Mouse (Mus musculus) hindbrain, embryonic 14.5 days (tissue): Measurements from ENCODE around the gene Kctd10. TPM values are rescaled to one million over a fixed set of nuclear protein-coding genes. Genes with fewer than 3 reads are reported as not detected.

Source experiments
- ATAC-seq: fragments of 200-750 bp; cut with Nextera tagmentation; 2 replicates; pipeline ENCODE4 v1.8.0; 2017; ENCODE audit warnings: moderate number of reproducible peaks, mild to moderate bottlenecking, moderate TSS enrichment, moderate library complexity; ENCODE audit not compliant: low FRiP score
- DNase-seq: peaks from one replicate; pipeline ENCODE4 v3.0.0-alpha.2; 2015; ENCODE audit warnings: low spot score
- H3K27ac ChIP-seq: fragments of 300-500 bp; sonication (generic); 2 replicates; pipeline ENCODE4 v1.5.1; 2014; ENCODE audit warnings: mild to moderate bottlenecking, moderate library complexity
- H3K27me3 ChIP-seq: fragments of 300-500 bp; sonication (generic); 2 replicates; pipeline ENCODE4 v1.6.1; 2014; ENCODE audit warnings: mild to moderate bottlenecking, low read length, mixed read lengths; ENCODE audit not compliant: control insufficient read depth, insufficient read depth
- H3K36me3 ChIP-seq: fragments of 300-500 bp; sonication (generic); replicated peaks from 2 replicates; pipeline ENCODE4 v1.6.1; 2014; ENCODE audit not compliant: control insufficient read depth, insufficient read depth
- H3K4me1 ChIP-seq: fragments of 300-500 bp; sonication (generic); replicated peaks from 2 replicates; pipeline ENCODE4 v1.6.1; 2014; ENCODE audit warnings: antibody characterized with exemption, low read length, mixed read lengths; ENCODE audit not compliant: control insufficient read depth, insufficient read depth
- H3K4me2 ChIP-seq: fragments of 300-500 bp; sonication (generic); replicated peaks from 2 replicates; pipeline ENCODE4 v1.6.1; 2014; ENCODE audit warnings: mild to moderate bottlenecking, moderate library complexity
- H3K4me3 ChIP-seq: fragments of 300-500 bp; sonication (generic); replicated peaks from 2 replicates; pipeline ENCODE4 v1.5.1; 2014; ENCODE audit warnings: mild to moderate bottlenecking, low read length
- H3K9ac ChIP-seq: fragments of 300-500 bp; sonication (generic); 2 replicates; pipeline ENCODE4 v1.6.1; 2014
- H3K9me3 ChIP-seq: fragments of 300-500 bp; sonication (generic); 2 replicates; pipeline ENCODE4 v1.6.1; 2016; ENCODE audit warnings: low read length; ENCODE audit not compliant: control insufficient read depth
- WGBS: fragments of 180-500 bp; shearing (Covaris S2); extraction: QIAGEN DNeasy Blood & Tissue Kit; methylation state at CpG from one replicate; pipeline ENCODE4 v1.1.7; 2014; 5-methylcytosine and 5-hydroxymethylcytosine counted together
- polyA plus RNA-seq: library from polyadenylated mRNA; unstranded; fragments of >200 nt; fragmentation: Nextera tagmentation; extraction: Ambion mirVana; gene quantifications from 2 replicates; pipeline ENCODE4 v1.2.1, GENCODE M21; 2014

Gene Kctd10
- polyA plus RNA-seq = 60.9 and 67.9 TPM in 2 replicates

DNA sequence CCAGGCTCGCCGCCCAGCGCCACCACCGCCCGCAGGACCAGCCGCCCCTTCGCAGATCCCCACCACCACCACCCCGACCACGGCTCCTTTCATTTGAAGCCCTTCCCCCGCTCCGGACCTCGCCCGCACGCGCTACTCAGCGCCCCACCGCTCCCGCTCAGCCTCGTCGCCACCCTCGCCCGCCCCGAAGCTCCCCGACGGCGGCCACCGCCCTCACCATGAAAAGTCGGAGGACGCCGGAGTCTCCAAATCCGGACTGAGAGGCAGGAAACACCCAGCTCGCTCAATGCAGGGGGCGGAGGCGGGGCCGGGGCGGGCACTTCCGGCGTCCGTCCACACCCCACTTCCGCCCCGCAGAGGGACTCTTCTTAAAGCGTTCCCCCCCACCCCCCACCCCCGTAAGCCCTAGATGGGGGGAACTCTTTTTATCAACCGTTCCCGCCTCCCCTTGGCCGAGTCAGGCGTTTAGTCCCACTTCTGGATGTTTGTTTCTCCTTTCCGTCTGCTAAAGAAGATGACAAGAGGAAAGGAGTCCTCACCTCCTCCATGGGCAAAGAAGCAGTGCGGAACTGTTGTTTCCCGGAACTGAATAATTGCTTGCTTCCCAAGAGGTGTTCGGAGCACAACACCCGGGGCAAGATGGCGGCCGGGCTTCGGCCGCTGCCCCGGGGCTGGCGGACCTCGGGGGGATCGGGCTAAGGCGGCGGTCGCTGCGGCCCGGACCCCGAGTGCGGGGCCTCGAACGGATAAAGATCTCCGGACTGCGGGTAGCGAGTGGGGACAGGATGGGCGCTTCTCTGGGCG, at the start of gene Kctd10, which contains the start of gene Ube3b:
Gene Kctd10 (minus strand): TSS at position 300 of the 804 bp plus-strand sequence.
Gene Ube3b (plus strand): TSS at position 399 of the 804 bp plus-strand sequence.
- peak within 1 kb of the TSS; percentile 66 for H3K4me2 ChIP-seq
- ATAC-seq (peak; percentile 94), DNase-seq (peak; percentile 84)
- H3K9me3 ChIP-seq = no peaks in the 10 kb centered on the region
- peak within 1 kb of the TSS; percentile 89 for H3K27ac ChIP-seq
- peaks cover 38% of the 10 kb centered on the region for H3K4me1 ChIP-seq
- WGBS = under 1% methylated on average over 74 of the region's 74 CpGs
- no peaks in the 10 kb centered on the region for H3K27me3 ChIP-seq
- peak within 1 kb of the TSS; percentile 72 for H3K4me3 ChIP-seq
- H3K9ac ChIP-seq = peak within 1 kb of the TSS; percentile 80
- H3K36me3 ChIP-seq = peaks cover 19% of the 10 kb centered on the region

DNA sequence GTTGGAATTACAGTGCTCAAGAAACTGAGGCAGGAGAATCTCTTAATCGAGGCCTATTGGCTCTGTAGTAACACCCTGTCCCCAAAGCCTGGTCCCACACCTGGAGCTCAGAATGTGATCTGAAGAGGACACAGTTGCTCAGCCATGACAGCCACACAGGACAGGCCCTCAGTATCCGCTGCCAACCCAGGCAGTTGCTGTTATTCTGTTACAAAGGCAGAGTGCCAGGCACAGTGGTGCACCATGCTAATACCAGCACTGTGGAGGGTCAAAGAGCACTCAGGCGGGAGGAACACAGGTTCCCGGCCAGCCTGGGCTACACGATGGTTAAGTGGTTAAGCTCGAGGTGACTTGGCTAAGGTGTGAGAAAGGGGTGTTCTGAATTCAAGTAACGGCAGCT, 49.5 kb upstream of the Kctd10 start:
- peaks cover 5% of the 10 kb centered on the region for H3K36me3 ChIP-seq
- ATAC-seq = no peak
- peaks cover 3% of the 10 kb centered on the region; the same call in 1 of the 2 replicates for H3K4me1 ChIP-seq
- no peak for DNase-seq
- no peaks in the 10 kb centered on the region for H3K27me3 ChIP-seq
- H3K9me3 ChIP-seq = no peaks in the 10 kb centered on the region
- no peak overlapping the region for H3K4me2 ChIP-seq
- 83% methylated on average over 7 of the region's 7 CpGs for WGBS
- no peak overlapping the region for H3K27ac ChIP-seq
- H3K9ac ChIP-seq = no peak overlapping the region
- H3K4me3 ChIP-seq = no peak overlapping the region

GRCm38 (mm10) chr5:114428621-114429020, 48.3 kb upstream of the Kctd10 start:
- WGBS = 63% methylated on average over 18 of the region's 18 CpGs
- Histone ChIP-seq H3K36me3 (no peaks in the 10 kb centered on the region), H3K27ac (peak overlapping the region; percentile 43), H3K4me1 (peaks cover 3% of the 10 kb centered on the region; the same call in 1 of the 2 replicates), H3K4me3 (no peak overlapping the region), H3K9me3 (no peaks in the 10 kb centered on the region), H3K4me2 (no peak overlapping the region), H3K9ac (no peak overlapping the region), H3K27me3 (no peaks in the 10 kb centered on the region)
- ATAC-seq = no peak
- DNase-seq = no peak

- Histone ChIP-seq H3K27ac (peak overlapping the region; percentile 29; the same call in 1 of the 2 replicates), H3K9ac (no peak overlapping the region), H3K4me1 (peaks cover 6% of the 10 kb centered on the region; the same call in 1 of the 2 replicates), H3K36me3 (0 out of 2 replicates have a peak, but pooled peaks cover under 1% of the 10 kb centered on the region), H3K27me3 (no peaks in the 10 kb centered on the region), H3K4me3 (no peak overlapping the region), H3K9me3 (no peaks in the 10 kb centered on the region), H3K4me2 (no peak overlapping the region)
- DNase-seq (no peak), ATAC-seq (no peak)
- 60% methylated on average over 6 of the region's 6 CpGs for whole genome bisulfite sequencing
Observed at GRCm38 (mm10) chr5:114426732-114427131, 46.4 kb upstream of the Kctd10 start.

DNA sequence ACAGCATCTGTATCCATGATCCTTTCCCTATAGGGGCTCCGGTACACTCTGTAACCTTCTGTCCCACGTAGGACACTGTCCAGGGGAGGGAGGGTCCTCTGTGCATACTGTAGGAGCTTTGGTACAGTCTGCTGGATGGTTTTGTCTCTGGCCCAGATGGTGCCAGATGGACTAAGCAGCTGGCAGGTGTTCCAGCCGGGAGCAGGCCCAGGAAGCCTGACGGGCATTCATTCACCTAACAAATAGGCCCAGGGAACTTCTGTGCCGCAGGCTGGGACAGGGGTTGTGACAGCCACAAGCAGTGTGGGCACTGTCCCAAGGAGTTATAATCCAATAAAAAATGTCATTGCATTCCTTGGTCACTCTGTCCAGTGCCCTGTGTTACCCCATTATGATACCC, 43.7 kb upstream of the Kctd10 start:
- ATAC-seq = no peak
- Histone ChIP-seq H3K27ac (no peak overlapping the region), H3K4me1 (peaks cover 6% of the 10 kb centered on the region; the same call in 1 of the 2 replicates), H3K9me3 (no peaks in the 10 kb centered on the region), H3K4me3 (no peak overlapping the region), H3K36me3 (peaks cover 26% of the 10 kb centered on the region), H3K4me2 (no peak overlapping the region), H3K27me3 (no peaks in the 10 kb centered on the region), H3K9ac (no peak overlapping the region)
- 40% methylated on average over 5 of the region's 5 CpGs for WGBS
- no peak for DNase-seq

- no peak for ATAC-seq
- Histone ChIP-seq H3K9me3 (no peaks in the 10 kb centered on the region), H3K27me3 (no peaks in the 10 kb centered on the region), H3K36me3 (peaks cover 40% of the 10 kb centered on the region), H3K4me1 (peaks cover 4% of the 10 kb centered on the region; the same call in 1 of the 2 replicates), H3K4me2 (no peak overlapping the region), H3K4me3 (no peak overlapping the region), H3K9ac (no peak overlapping the region; the same call in 1 of the 2 replicates), H3K27ac (no peak overlapping the region)
- DNase-seq = no peak
- 43% methylated on average over 5 of the region's 5 CpGs for WGBS
Observed at GRCm38 (mm10) chr5:114422591-114422990, 42.3 kb upstream of the Kctd10 start.

- Histone ChIP-seq H3K4me3 (no peak overlapping the region), H3K4me1 (peaks cover 4% of the 10 kb centered on the region; the same call in 1 of the 2 replicates), H3K9ac (no peak overlapping the region), H3K36me3 (peaks cover 48% of the 10 kb centered on the region), H3K27ac (no peak overlapping the region), H3K4me2 (no peak overlapping the region), H3K27me3 (no peaks in the 10 kb centered on the region), H3K9me3 (no peaks in the 10 kb centered on the region)
- ATAC-seq (no peak), DNase-seq (no peak)
- WGBS = 83% methylated on average over 11 of the region's 11 CpGs
Observed at GRCm38 (mm10) chr5:114421561-114422298, 41.4 kb upstream of the Kctd10 start.

- no peaks in the 10 kb centered on the region for H3K9me3 ChIP-seq
- peaks cover 2% of the 10 kb centered on the region; the same call in 1 of the 2 replicates for H3K4me1 ChIP-seq
- no peak overlapping the region for H3K4me2 ChIP-seq
- ATAC-seq = no peak
- DNase-seq = no peak
- no peaks in the 10 kb centered on the region for H3K27me3 ChIP-seq
- H3K4me3 ChIP-seq = no peak overlapping the region
- no peak overlapping the region for H3K9ac ChIP-seq
- 85% methylated on average over 8 of the region's 8 CpGs for WGBS
- H3K36me3 ChIP-seq = peaks cover 80% of the 10 kb centered on the region
- H3K27ac ChIP-seq = no peak overlapping the region
Observed at GRCm38 (mm10) chr5:114418541-114418940, 38.2 kb upstream of the Kctd10 start.

- no peak for DNase-seq
Observed at GRCm38 (mm10) chr5:114416855-114417254, 36.5 kb upstream of the Kctd10 start.

More at GRCm38 (mm10) chr5:114416855-114417254, 36.5 kb upstream of the Kctd10 start:
- H3K27ac ChIP-seq = no peak overlapping the region
- no peak overlapping the region for H3K4me2 ChIP-seq
- no peaks in the 10 kb centered on the region for H3K27me3 ChIP-seq
- H3K9me3 ChIP-seq = no peaks in the 10 kb centered on the region
- ATAC-seq = no peak
- H3K4me3 ChIP-seq = no peak overlapping the region
- H3K9ac ChIP-seq = no peak overlapping the region
- H3K4me1 ChIP-seq = no peaks in the 10 kb centered on the region
- WGBS = 91% methylated on average over 8 of the region's 8 CpGs
- peaks cover 97% of the 10 kb centered on the region for H3K36me3 ChIP-seq
